Mouse (Mus musculus) heart, embryonic 14.5 days (tissue): ENCODE data around the gene Fam185a. TPM values are rescaled to one million over a fixed set of nuclear protein-coding genes. Genes with fewer than 3 reads are reported as not detected.

Source experiments
- ATAC-seq: fragments of 200-750 bp; cut with Nextera tagmentation; 2 replicates; pipeline ENCODE4 v1.8.0; 2017; ENCODE audit warnings: low read depth, moderate TSS enrichment; ENCODE audit not compliant: insufficient number of reproducible peaks, insufficient read depth, low FRiP score
- H3K27ac ChIP-seq, 2 experiments: fragments of 200-500 bp in 1 of 2; fragments of 300-500 bp in 1 of 2; sonication (generic) in 1 of 2; replicated peaks in 1 of 2; 2 replicates each; pipeline ENCODE4 v1.5.1; 2012 to 2014; ENCODE audit warnings: low read depth in 2 of 2, low read length in 2 of 2, control low read depth in 1 of 2, mild to moderate bottlenecking in 1 of 2, mixed read lengths in 1 of 2; ENCODE audit not compliant: control insufficient read depth in 1 of 2, insufficient read depth in 1 of 2
- H3K27me3 ChIP-seq: fragments of 300-500 bp; sonication (generic); 2 replicates; pipeline ENCODE4 v1.6.1; 2014; ENCODE audit warnings: mild to moderate bottlenecking, low read length, control low read depth; ENCODE audit not compliant: control insufficient read depth, insufficient read depth
- H3K36me3 ChIP-seq: fragments of 300-500 bp; sonication (generic); 2 replicates; pipeline ENCODE4 v1.6.1; 2014; ENCODE audit warnings: mild to moderate bottlenecking, control low read depth, low read length, mixed read lengths; ENCODE audit not compliant: control insufficient read depth, insufficient read depth
- H3K4me1 ChIP-seq, 2 experiments: fragments of 200-500 bp in 1 of 2; fragments of 300-500 bp in 1 of 2; sonication (generic) in 1 of 2; 2 replicates each; pipeline ENCODE4 v1.6.1; 2012 to 2014; ENCODE audit warnings: low read length in 2 of 2, control low read depth in 1 of 2, mixed read lengths in 1 of 2; ENCODE audit not compliant: control insufficient read depth in 2 of 2, insufficient read depth in 2 of 2
- H3K4me2 ChIP-seq: fragments of 300-500 bp; sonication (generic); 2 replicates; pipeline ENCODE4 v1.6.1; 2014; ENCODE audit warnings: mild to moderate bottlenecking, low read length
- H3K4me3 ChIP-seq, 2 experiments: fragments of 200-500 bp in 1 of 2; fragments of 300-500 bp in 1 of 2; sonication (generic) in 1 of 2; 2 replicates each; pipeline ENCODE4 v1.5.1; 2012 to 2014; ENCODE audit warnings: low read length in 2 of 2, mild to moderate bottlenecking in 2 of 2, control low read depth in 1 of 2, low read depth in 1 of 2, moderate library complexity in 1 of 2; ENCODE audit not compliant: control insufficient read depth in 1 of 2, insufficient read depth in 1 of 2
- H3K9ac ChIP-seq: fragments of 300-500 bp; sonication (generic); 2 replicates; pipeline ENCODE4 v1.6.1; 2014; ENCODE audit warnings: mild to moderate bottlenecking, low read length
- H3K9me3 ChIP-seq: fragments of 300-500 bp; sonication (generic); 2 replicates; pipeline ENCODE4 v1.6.1; 2016; ENCODE audit warnings: low read length, control low read depth; ENCODE audit not compliant: control insufficient read depth
- WGBS: fragments of 180-500 bp; shearing (Covaris S2); extraction: QIAGEN DNeasy Blood & Tissue Kit; methylation state at CpG from one replicate; pipeline ENCODE4 v1.1.7; 2014; 5-methylcytosine and 5-hydroxymethylcytosine counted together
- polyA plus RNA-seq: library from polyadenylated mRNA; unstranded; fragments of >200 nt; fragmentation: Nextera tagmentation; extraction: Ambion mirVana; gene quantifications from 2 replicates; pipeline ENCODE4 v1.2.1, GENCODE M21; 2014

Gene Fam185a
- polyA plus RNA-seq, 1 experiment from 2014 or later: 11.7 TPM

DNA sequence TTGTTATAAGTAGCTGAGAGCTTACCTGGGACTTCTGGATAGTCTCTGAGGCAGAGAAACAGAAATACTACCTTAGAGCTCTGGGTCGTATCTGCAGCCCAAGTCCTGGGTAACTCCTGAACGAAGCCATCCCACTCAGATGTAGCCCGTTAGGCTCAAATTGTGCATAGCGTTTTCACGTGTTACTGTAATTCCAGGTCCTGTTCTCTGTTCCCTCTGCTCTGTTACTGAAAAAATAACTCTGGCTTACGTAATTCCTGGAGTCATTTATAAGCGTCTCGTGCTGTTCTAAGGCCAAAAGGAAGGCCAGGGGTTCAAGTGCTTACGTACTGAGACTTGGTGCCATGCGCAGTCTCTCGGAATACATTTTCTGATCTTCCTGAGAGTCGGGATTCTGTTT, 43.3 kb downstream of the Fam185a start:
- H3K27ac ChIP-seq: no peak overlapping the region
- H3K9me3 ChIP-seq: no peaks in the 10 kb centered on the region
- H3K4me2 ChIP-seq: no peak overlapping the region
- no peaks in the 10 kb centered on the region for H3K4me1 ChIP-seq
- H3K36me3 ChIP-seq: 0 out of 2 replicates have a peak, but pooled peaks cover 3% of the 10 kb centered on the region
- no peak for ATAC-seq
- 92% methylated on average over 12 of the region's 12 CpGs for WGBS
- no peak overlapping the region for H3K4me3 ChIP-seq
- no peaks in the 10 kb centered on the region for H3K27me3 ChIP-seq
- no peak overlapping the region for H3K9ac ChIP-seq

DNA sequence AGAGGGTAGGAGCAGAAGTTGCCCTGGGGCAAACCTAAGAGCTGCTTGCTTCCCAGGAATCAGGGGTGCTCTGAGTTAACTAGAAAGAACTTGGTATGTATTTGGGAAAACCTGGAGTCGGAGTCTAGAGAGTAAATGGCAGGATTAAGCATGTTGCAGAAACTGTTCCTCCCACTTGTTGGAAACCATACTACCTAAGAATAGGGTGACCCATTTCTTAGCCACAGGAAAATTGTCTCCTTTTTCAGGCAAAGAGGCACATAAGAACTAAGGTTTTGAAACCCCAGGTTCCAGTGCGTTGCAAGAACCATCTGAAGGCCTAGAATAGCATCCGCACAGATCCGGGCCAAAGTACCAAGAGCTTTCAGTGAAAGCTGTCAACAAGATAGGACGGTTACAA, 53.7 kb downstream of the Fam185a start:
- Histone ChIP-seq H3K27me3 (no peaks in the 10 kb centered on the region), H3K9me3 (no peaks in the 10 kb centered on the region), H3K9ac (no peak overlapping the region), H3K27ac (no peak overlapping the region), H3K4me3 (no peak overlapping the region), H3K4me1 (peaks cover 9 to 10% of the 10 kb centered on the region in 2 experiments), H3K36me3 (0 out of 2 replicates have a peak, but pooled peaks cover 7% of the 10 kb centered on the region), H3K4me2 (no peak overlapping the region)
- ATAC-seq: no peak
- 63% methylated on average over 5 of the region's 5 CpGs for WGBS

DNA sequence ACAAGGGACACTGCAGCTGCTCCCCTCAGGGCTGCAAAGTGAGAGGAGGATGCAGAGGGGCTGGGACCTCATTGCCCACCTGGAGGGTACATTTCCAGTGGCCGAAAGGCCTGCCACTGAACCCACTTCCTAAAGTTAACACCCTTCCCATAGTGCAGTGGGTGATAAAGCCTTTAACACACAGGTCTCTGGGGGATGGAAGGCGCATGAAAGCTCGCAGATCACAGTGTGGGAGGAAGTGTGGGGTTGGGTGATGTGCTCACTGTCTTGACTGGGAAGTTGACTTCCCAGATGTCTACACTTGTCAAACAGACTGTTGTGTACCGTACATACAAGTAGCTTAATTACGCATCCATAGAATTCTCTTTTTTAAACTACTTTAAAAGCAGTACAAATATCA, 55.0 kb downstream of the Fam185a start:
- H3K4me3 ChIP-seq: no peak overlapping the region
- H3K27ac ChIP-seq: no peak overlapping the region
- H3K27me3 ChIP-seq: no peaks in the 10 kb centered on the region
- no peak overlapping the region for H3K4me2 ChIP-seq
- 0 out of 2 replicates have a peak, but pooled peaks cover 7% of the 10 kb centered on the region for H3K36me3 ChIP-seq
- ATAC-seq: no peak
- H3K9ac ChIP-seq: no peak overlapping the region
- H3K9me3 ChIP-seq: no peaks in the 10 kb centered on the region
- WGBS: 76% methylated on average over 5 of the region's 5 CpGs
- peaks cover 9 to 10% of the 10 kb centered on the region in 2 experiments for H3K4me1 ChIP-seq

DNA sequence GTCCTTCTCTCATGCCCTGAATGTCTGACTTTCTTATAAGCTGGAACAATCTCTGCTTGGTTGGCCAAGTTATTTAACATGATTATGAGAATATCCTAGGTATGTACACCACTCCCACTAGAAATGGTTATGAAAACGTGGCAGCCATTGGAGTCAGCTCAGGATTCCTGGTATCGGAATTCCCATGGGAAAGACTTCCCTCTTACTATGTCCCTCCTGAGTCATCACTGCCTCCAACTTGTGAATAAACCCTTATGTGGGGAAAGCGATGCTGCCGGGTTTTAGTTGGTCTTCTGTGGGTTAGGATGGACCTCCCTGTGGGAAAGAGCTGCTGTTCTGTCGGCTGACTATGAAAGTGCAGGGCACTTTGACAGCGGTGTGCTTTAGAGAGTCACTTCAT, 56.8 kb downstream of the Fam185a start:
- Histone ChIP-seq H3K4me3 (no peak overlapping the region), H3K9ac (no peak overlapping the region), H3K27ac (no peak overlapping the region), H3K27me3 (no peaks in the 10 kb centered on the region), H3K4me2 (no peak overlapping the region), H3K4me1 (peaks cover 9 to 10% of the 10 kb centered on the region in 2 experiments), H3K36me3 (0 out of 2 replicates have a peak, but pooled peaks cover 7% of the 10 kb centered on the region), H3K9me3 (no peaks in the 10 kb centered on the region)
- 87% methylated on average over 6 of the region's 6 CpGs for WGBS
- no peak for ATAC-seq

DNA sequence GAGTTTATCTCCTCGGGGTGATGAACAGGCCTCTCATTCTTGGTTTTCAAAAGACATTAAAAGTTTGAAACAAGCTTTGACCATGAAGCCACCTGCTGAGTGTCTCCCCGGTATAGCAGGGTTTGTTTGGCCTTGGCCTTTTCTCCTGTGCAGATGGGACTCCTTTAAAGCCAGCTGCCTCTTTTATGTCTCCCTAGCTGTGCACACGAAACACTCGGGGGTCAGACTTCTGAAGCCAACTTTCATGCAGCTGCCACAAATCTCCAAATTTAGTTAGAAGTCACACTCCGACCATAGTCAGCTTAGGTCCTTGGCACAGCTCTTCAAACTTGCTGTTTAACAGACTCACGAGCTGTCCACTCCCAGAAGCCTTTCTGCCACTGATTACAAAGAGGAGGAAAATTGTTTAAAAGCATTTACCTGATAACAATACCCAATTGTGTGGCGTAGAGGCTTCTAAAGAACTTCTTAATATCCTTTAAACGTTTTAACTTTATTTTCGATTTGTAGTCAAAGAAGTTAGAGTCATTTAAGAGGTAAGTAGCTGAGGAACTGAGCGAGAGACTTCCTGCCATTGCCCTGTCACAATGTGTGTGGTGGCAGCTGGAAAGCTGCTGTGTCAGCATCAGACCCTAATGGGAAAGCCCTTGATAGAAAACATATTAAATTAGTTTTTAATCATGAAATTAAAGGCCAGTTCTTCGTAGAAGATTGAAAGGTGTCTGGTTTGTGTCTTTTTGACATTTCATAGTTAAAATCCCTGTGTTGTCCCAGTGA, 57.9 kb downstream of the Fam185a start:
- no peak overlapping the region for H3K4me3 ChIP-seq
- 0 out of 2 replicates have a peak, but pooled peaks cover 7% of the 10 kb centered on the region for H3K36me3 ChIP-seq
- H3K9me3 ChIP-seq: no peaks in the 10 kb centered on the region
- no peak for ATAC-seq
- H3K27me3 ChIP-seq: no peaks in the 10 kb centered on the region
- H3K27ac ChIP-seq: peak overlapping the region in 1 of 2 experiments; percentile 14; a peak in 1 of 4 replicates
- no peak overlapping the region for H3K9ac ChIP-seq
- H3K4me2 ChIP-seq: no peak overlapping the region
- H3K4me1 ChIP-seq: peaks cover 9 to 10% of the 10 kb centered on the region in 2 experiments
- 40% methylated on average over 11 of the region's 11 CpGs for WGBS

DNA sequence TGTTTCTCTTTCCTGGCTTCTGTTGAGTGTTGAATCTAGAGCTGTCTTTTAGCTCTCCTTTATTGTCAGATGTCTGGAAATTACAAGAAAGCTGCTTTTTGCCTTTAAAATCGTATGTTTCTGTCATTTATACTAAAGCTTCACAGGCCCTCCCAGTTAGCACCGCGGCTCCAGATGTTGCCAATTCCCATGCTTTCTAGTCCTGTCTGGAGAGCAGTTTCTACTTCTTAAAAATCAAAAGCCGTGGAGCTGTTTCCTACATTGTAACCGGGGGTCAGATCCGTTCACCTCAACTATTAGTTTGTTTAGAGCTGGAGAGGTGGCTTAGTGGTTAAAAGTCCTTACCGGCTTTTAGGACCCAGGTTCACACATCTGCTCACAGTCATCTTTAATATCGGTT, 58.5 kb downstream of the Fam185a start:
- no peaks in the 10 kb centered on the region for H3K9me3 ChIP-seq
- ATAC-seq: no peak
- no peak overlapping the region for H3K4me2 ChIP-seq
- H3K4me3 ChIP-seq: no peak overlapping the region
- H3K36me3 ChIP-seq: 0 out of 2 replicates have a peak, but pooled peaks cover 7% of the 10 kb centered on the region
- H3K4me1 ChIP-seq: peaks cover 9 to 10% of the 10 kb centered on the region in 2 experiments
- H3K27me3 ChIP-seq: no peaks in the 10 kb centered on the region
- H3K9ac ChIP-seq: no peak overlapping the region
- WGBS: 85% methylated on average over 8 of the region's 8 CpGs
- peak overlapping the region in 1 of 2 experiments; percentile 14; a peak in 1 of 4 replicates for H3K27ac ChIP-seq

DNA sequence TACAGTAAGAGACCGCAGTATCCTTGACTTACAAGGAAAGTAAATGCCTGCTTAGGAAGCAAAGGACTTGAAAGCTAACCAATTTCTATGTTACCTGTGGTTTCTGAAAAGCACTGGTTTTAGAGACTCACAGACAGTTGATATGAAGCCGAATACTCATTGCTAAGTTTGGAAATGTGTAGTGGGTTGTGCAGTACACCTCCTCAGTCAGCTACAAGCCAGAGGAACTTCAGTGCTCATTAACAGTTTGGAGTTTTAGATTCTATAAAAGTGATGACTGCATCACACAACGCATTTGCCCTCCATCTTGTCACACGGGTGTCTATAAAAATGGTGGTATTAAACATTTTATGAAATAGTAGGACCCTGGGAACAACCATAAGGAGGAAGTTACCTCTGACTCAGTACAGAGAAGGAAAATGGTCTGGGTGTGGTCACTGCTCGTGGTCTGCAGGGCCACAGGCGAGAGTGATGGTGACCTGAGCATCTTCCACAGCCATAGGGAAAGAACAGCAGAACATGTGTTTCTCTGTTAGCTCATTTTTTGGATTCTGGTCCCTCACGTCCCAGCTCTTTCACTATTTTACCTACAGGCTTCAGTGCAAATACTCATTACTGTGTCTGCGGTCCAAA, 60.6 kb downstream of the Fam185a start:
- Histone ChIP-seq H3K27me3 (no peaks in the 10 kb centered on the region), H3K4me2 (no peak overlapping the region), H3K9ac (no peak overlapping the region), H3K4me3 (no peak overlapping the region), H3K27ac (no peak overlapping the region), H3K9me3 (no peaks in the 10 kb centered on the region), H3K4me1 (peaks cover 10 to 12% of the 10 kb centered on the region in 2 experiments), H3K36me3 (0 out of 2 replicates have a peak, but pooled peaks cover 7% of the 10 kb centered on the region)
- WGBS: 90% methylated on average over 8 of the region's 8 CpGs
- no peak for ATAC-seq
